In the genomic region with DNA sequence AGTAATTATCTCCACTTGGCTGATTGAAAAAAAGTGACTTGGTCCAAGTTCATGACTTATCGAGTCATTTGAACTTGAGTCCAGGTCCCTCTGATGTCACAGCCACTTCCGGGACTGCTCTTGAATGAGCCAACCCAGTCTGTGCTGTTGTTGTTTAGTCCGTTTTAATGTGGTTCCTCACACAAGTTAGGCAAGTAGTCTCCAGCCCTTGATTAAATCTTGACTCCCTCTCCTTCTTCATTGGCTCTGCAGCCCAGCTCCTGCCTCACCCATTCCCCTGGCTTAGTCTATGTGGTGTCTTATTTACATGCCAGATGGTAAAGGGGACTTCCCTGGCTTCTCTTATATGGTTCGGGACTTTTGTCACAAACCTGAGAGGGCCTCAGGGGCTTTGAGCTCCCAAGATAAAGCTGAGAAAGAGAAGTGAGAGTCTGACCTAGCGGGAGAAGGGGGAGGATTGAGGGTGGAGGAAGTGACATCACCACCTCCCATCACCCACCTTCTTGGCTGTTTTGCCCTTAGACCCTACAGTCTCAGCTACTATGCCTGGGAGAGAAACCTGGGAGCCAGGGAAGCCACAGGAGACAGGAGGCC, we compare ENCODE assay signal across 16 mouse cellular contexts. TPM values are rescaled to one million over a fixed set of nuclear protein-coding genes. Genes with fewer than 3 reads are reported as not detected.
A peak's percentile ranks its signal among the peaks of the same experiment; 100 is the strongest.
DNase-seq lines count a peak whose midpoint lies in the region; ATAC-seq and TF ChIP-seq lines count a peak whose summit lies in the region.
"Had no signal": no experiment of that assay in that cellular context is flagged by ENCODE, and none has a peak within 500 bp of the region (broad histone marks: within the 10 kb centered on the region; RNA-seq: fewer than 3 reads in every experiment).

No protein-coding gene starts in this region.

- DNase-seq in embryonic facial prominence, embryonic 10.5 days (ENCODE audit: low spot score) = no peak
- DNase-seq in 416B (ENCODE audit: low read depth) = peak; percentile 70
- peak; percentile 82 for DNase-seq in naive thymus-derived CD4-positive, alpha-beta T cell, adult 2 months (ENCODE audit: low read depth)
- no peak for DNase-seq in gastrocnemius, postnatal 10 days
- DNase-seq in stomach, postnatal 0 days (ENCODE audit: low spot score) = no peak
- no peak for DNase-seq in layer of hippocampus, adult 18-20 months (ENCODE audit: low spot score in 2 of 2)
- DNase-seq: embryo, embryonic 11 days; forebrain, postnatal 0 days; right cerebral cortex, postnatal 25 days had no signal

- 63% methylated on average over 5 of the region's 5 CpGs for WGBS in embryonic facial prominence, embryonic 13.5 days
- 74% methylated on average over 5 of the region's 5 CpGs for WGBS in embryonic facial prominence, embryonic 10.5 days
- 70% methylated on average over 5 of the region's 5 CpGs for WGBS in stomach, postnatal 0 days

- no peaks in the 10 kb centered on the region for H3K27me3 ChIP-seq in embryonic facial prominence, embryonic 13.5 days
- H3K27me3 ChIP-seq in embryonic facial prominence, embryonic 10.5 days (replicated peaks; ENCODE audit: low read depth, poor library complexity, severe bottlenecking) = no peaks in the 10 kb centered on the region
- H3K27me3 ChIP-seq in stomach, postnatal 0 days (ENCODE audit: control insufficient read depth, insufficient read depth, low read length) = no peaks in the 10 kb centered on the region
- H3K27me3 ChIP-seq: lung, embryonic 15.5 days had no signal

- no peak for TF ChIP-seq EP300 in stomach, postnatal 0 days (optimal IDR thresholded peaks at IDR 0.05)

- H3K4me1 ChIP-seq in embryonic facial prominence, embryonic 13.5 days = no peaks in the 10 kb centered on the region
- 0 out of 2 replicates have a peak, but pooled peaks cover 5% of the 10 kb centered on the region for H3K4me1 ChIP-seq in embryonic facial prominence, embryonic 10.5 days
- no peaks in the 10 kb centered on the region for H3K4me1 ChIP-seq in stomach, postnatal 0 days (replicated peaks; ENCODE audit: control insufficient read depth, insufficient read depth)
- H3K4me1 ChIP-seq: lung, embryonic 15.5 days had no signal

- ATAC-seq in embryonic facial prominence, embryonic 13.5 days (ENCODE audit: insufficient number of reproducible peaks, insufficient read depth, low FRiP score, low TSS enrichment, low read depth) = no peak
- peak; percentile 56 for ATAC-seq in granulocyte monocyte progenitor cell, adult 5-6 weeks (replicated peaks; ENCODE audit: poor library complexity, severe bottlenecking)
- ATAC-seq in stomach, postnatal 0 days (ENCODE audit: low FRiP score, low TSS enrichment) = no peak
- ATAC-seq: forebrain, postnatal 0 days; intestine, postnatal 0 days had no signal

- H3K9ac ChIP-seq in embryonic facial prominence, embryonic 13.5 days = 0 out of 2 replicates have a peak overlapping the region, but pooled peaks have one; percentile 11
- no peak overlapping the region for H3K9ac ChIP-seq in stomach, postnatal 0 days (ENCODE audit: low read length)
- H3K9ac ChIP-seq: forebrain, postnatal 0 days; lung, embryonic 15.5 days had no signal

- no peaks in the 10 kb centered on the region for H3K36me3 ChIP-seq in embryonic facial prominence, embryonic 13.5 days
- H3K36me3 ChIP-seq in embryonic facial prominence, embryonic 10.5 days (replicated peaks) = no peaks in the 10 kb centered on the region
- no peaks in the 10 kb centered on the region for H3K36me3 ChIP-seq in stomach, postnatal 0 days (ENCODE audit: control insufficient read depth, insufficient read depth, low read length)
- H3K36me3 ChIP-seq: heart, embryonic 10.5 days; lung, embryonic 15.5 days had no signal

- no peak overlapping the region for H3K27ac ChIP-seq in embryonic facial prominence, embryonic 13.5 days
- no peak overlapping the region for H3K27ac ChIP-seq in embryonic facial prominence, embryonic 10.5 days (replicated peaks)
- H3K27ac ChIP-seq in stomach, postnatal 0 days (replicated peaks) = no peak overlapping the region
- H3K27ac ChIP-seq: heart, embryonic 10.5 days; left cerebral cortex, adult 2 months; lung, embryonic 15.5 days had no signal

- H3K4me3 ChIP-seq in embryonic facial prominence, embryonic 13.5 days = no peak overlapping the region
- H3K4me3 ChIP-seq in embryonic facial prominence, embryonic 10.5 days = no peak overlapping the region
- no peak overlapping the region for H3K4me3 ChIP-seq in stomach, postnatal 0 days (ENCODE audit: low read depth, low read length)
- H3K4me3 ChIP-seq: heart, embryonic 10.5 days; left cerebral cortex, adult 2 months; lung, embryonic 15.5 days had no signal

- no peak for TF ChIP-seq CTCF in stomach, postnatal 0 days (IDR thresholded peaks at IDR 0.05; ENCODE audit: low read depth)

- H3K4me2 ChIP-seq in embryonic facial prominence, embryonic 13.5 days = no peak overlapping the region
- no peak overlapping the region for H3K4me2 ChIP-seq in stomach, postnatal 0 days (replicated peaks; ENCODE audit: low read depth)
- H3K4me2 ChIP-seq: lung, embryonic 15.5 days had no signal

- H3K9me3 ChIP-seq in embryonic facial prominence, embryonic 13.5 days = no peaks in the 10 kb centered on the region
- H3K9me3 ChIP-seq in embryonic facial prominence, embryonic 10.5 days = no peaks in the 10 kb centered on the region
- H3K9me3 ChIP-seq in stomach, postnatal 0 days (ENCODE audit: control insufficient read depth, low read length) = no peaks in the 10 kb centered on the region
- H3K9me3 ChIP-seq: heart, embryonic 10.5 days; lung, embryonic 15.5 days had no signal

RNA-seq across cellular contexts. Expression of a gene that starts 2.2 kb away (rescaled TPM):
- 9.1 and 11.2 TPM in 2 replicates for polyA plus RNA-seq in embryonic facial prominence, embryonic 13.5 days (2015; fragmentation: Nextera tagmentation; extraction: Ambion mirVana)
- polyA plus RNA-seq in embryonic facial prominence, embryonic 10.5 days (2016; fragmentation: Nextera tagmentation; extraction: Ambion mirVana) = 3.5 and 4.5 TPM in 2 replicates
- total RNA-seq in granulocyte monocyte progenitor cell, adult 5-6 weeks (2014; fragmentation: Nextera tagmentation) = 240 and 247 TPM in 2 replicates
- total RNA-seq in granulocyte monocyte progenitor cell, adult 5-6 weeks (2017) = 259 and 330 TPM in 2 replicates
- total RNA-seq in gastrocnemius, postnatal 10 days (2021) = 1 to 10 TPM in 1 of 2 experiments, under 1 TPM in 1; 0.70 to 2.1 TPM
- 18.0 and 20.3 TPM in 2 replicates for polyA plus RNA-seq in stomach, postnatal 0 days (2015; fragmentation: Nextera tagmentation; extraction: Ambion mirVana)
- total RNA-seq in layer of hippocampus, adult 18-20 months (2021) = 1 to 10 TPM in 1 of 2 experiments, under 1 TPM in 1; 0.74 to 1.9 TPM

RNA-seq across cellular contexts. Expression of a gene that starts 5.3 kb away (rescaled TPM):
- polyA plus RNA-seq in embryonic facial prominence, embryonic 13.5 days (2015; fragmentation: Nextera tagmentation; extraction: Ambion mirVana) = 11.6 and 11.9 TPM in 2 replicates
- 4.5 and 7.1 TPM in 2 replicates for polyA plus RNA-seq in embryonic facial prominence, embryonic 10.5 days (2016; fragmentation: Nextera tagmentation; extraction: Ambion mirVana)
- total RNA-seq in granulocyte monocyte progenitor cell, adult 5-6 weeks (2014; fragmentation: Nextera tagmentation) = 14.4 and 30.2 TPM in 2 replicates
- total RNA-seq in granulocyte monocyte progenitor cell, adult 5-6 weeks (2017) = 4.8 and 11.2 TPM in 2 replicates
- 1 to 10 TPM in 1 of 2 experiments, under 1 TPM in 1; 0.73 to 1.7 TPM for total RNA-seq in gastrocnemius, postnatal 10 days (2021)
- polyA plus RNA-seq in stomach, postnatal 0 days (2015; fragmentation: Nextera tagmentation; extraction: Ambion mirVana) = 1.3 TPM in 2 replicates
- total RNA-seq in layer of hippocampus, adult 18-20 months (2021) = 10 to 100 TPM; 33.5 TPM

RNA-seq across cellular contexts. Expression of a gene that starts 31.5 kb away (rescaled TPM):
- 412 and 420 TPM in 2 replicates for polyA plus RNA-seq in embryonic facial prominence, embryonic 13.5 days (2015; fragmentation: Nextera tagmentation; extraction: Ambion mirVana)
- 300 and 316 TPM in 2 replicates for polyA plus RNA-seq in embryonic facial prominence, embryonic 10.5 days (2016; fragmentation: Nextera tagmentation; extraction: Ambion mirVana)
- 841 and 871 TPM in 2 replicates for total RNA-seq in granulocyte monocyte progenitor cell, adult 5-6 weeks (2014; fragmentation: Nextera tagmentation)
- total RNA-seq in granulocyte monocyte progenitor cell, adult 5-6 weeks (2017) = 333 and 394 TPM in 2 replicates
- 10 to 100 TPM; 44.9 to 59.6 TPM for total RNA-seq in gastrocnemius, postnatal 10 days (2021)
- 522 and 533 TPM in 2 replicates for polyA plus RNA-seq in stomach, postnatal 0 days (2015; fragmentation: Nextera tagmentation; extraction: Ambion mirVana)
- 100 to 1,000 TPM; 250 to 270 TPM for total RNA-seq in layer of hippocampus, adult 18-20 months (2021)

RNA-seq across cellular contexts. Expression of a gene that starts 36.5 kb away (rescaled TPM):
- 4.7 and 7.8 TPM in 2 replicates for polyA plus RNA-seq in embryonic facial prominence, embryonic 13.5 days (2015; fragmentation: Nextera tagmentation; extraction: Ambion mirVana)
- polyA plus RNA-seq in embryonic facial prominence, embryonic 10.5 days (2016; fragmentation: Nextera tagmentation; extraction: Ambion mirVana) = 4.1 and 7.1 TPM in 2 replicates
- 0.38 and 1.3 TPM in 2 replicates for total RNA-seq in granulocyte monocyte progenitor cell, adult 5-6 weeks (2014; fragmentation: Nextera tagmentation)
- total RNA-seq in granulocyte monocyte progenitor cell, adult 5-6 weeks (2017) = not detected in 2 replicates
- total RNA-seq in gastrocnemius, postnatal 10 days (2021) = not detected
- polyA plus RNA-seq in stomach, postnatal 0 days (2015; fragmentation: Nextera tagmentation; extraction: Ambion mirVana) = 15.6 and 21.6 TPM in 2 replicates
- total RNA-seq in layer of hippocampus, adult 18-20 months (2021) = 1 to 10 TPM; 2.1 to 4.2 TPM

RNA-seq across cellular contexts. Expression of a gene that starts 43.5 kb away (rescaled TPM):
- polyA plus RNA-seq in embryonic facial prominence, embryonic 13.5 days (2015; fragmentation: Nextera tagmentation; extraction: Ambion mirVana) = not detected in 2 replicates
- not detected in 2 replicates for polyA plus RNA-seq in embryonic facial prominence, embryonic 10.5 days (2016; fragmentation: Nextera tagmentation; extraction: Ambion mirVana)
- total RNA-seq in granulocyte monocyte progenitor cell, adult 5-6 weeks (2014; fragmentation: Nextera tagmentation) = not detected in 2 replicates
- total RNA-seq in granulocyte monocyte progenitor cell, adult 5-6 weeks (2017) = not detected in 2 replicates
- not detected for total RNA-seq in gastrocnemius, postnatal 10 days (2021)
- polyA plus RNA-seq in stomach, postnatal 0 days (2015; fragmentation: Nextera tagmentation; extraction: Ambion mirVana) = not detected in 2 replicates
- total RNA-seq in layer of hippocampus, adult 18-20 months (2021) = not detected
- total RNA-seq: forebrain, postnatal 0 days; left cerebral cortex, adult 2 months had no signal
- polyA plus RNA-seq: forebrain, postnatal 0 days; heart, embryonic 10.5 days; intestine, postnatal 0 days; lung, embryonic 15.5 days; neural tube, embryonic 14.5 days had no signal

Comparison
In these comparisons a context has a peak if more than half of its experiments do, and no peak if none do; other contexts are left out.
1. DNase-seq: peak in 416B (single experiment) and naive thymus-derived CD4-positive, alpha-beta T cell, adult 2 months (single experiment); none in embryonic facial prominence, embryonic 10.5 days (single experiment), gastrocnemius, postnatal 10 days (single experiment), stomach, postnatal 0 days (single experiment) and layer of hippocampus, adult 18-20 months (0 of 2).
2. RNA of a gene that starts 2.2 kb away (total RNA-seq): 240 to 330 TPM in granulocyte monocyte progenitor cell, adult 5-6 weeks; 0.70 to 2.1 TPM in gastrocnemius, postnatal 10 days and 0.74 to 1.9 TPM in layer of hippocampus, adult 18-20 months; every median in the first group is over 10 times any median in the second.
3. RNA of a gene that starts 31.5 kb away (total RNA-seq): 333 to 871 TPM in granulocyte monocyte progenitor cell, adult 5-6 weeks and 250 to 270 TPM in layer of hippocampus, adult 18-20 months; 44.9 to 59.6 TPM in gastrocnemius, postnatal 10 days; every median in the first group is over 4 times any median in the second.